In genomic region chr11:88739574-88740295, GRCm38 (mm10) we compare ENCODE assay signal across 16 mouse cellular contexts.
"Had no signal": no experiment of that assay in that cellular context is flagged by ENCODE, and none has a peak within 500 bp of the region (broad histone marks: within the 10 kb centered on the region; RNA-seq: fewer than 3 reads in every experiment).

No protein-coding gene starts in this region.

- H3K27ac ChIP-seq: limb, embryonic 15.5 days; liver, embryonic 12.5 days; macrophage; midbrain, embryonic 15.5 days; neural tube, embryonic 13.5 days; stomach, postnatal 0 days had no signal

- H3K9ac ChIP-seq: limb, embryonic 15.5 days; liver, embryonic 12.5 days; midbrain, embryonic 15.5 days; neural tube, embryonic 13.5 days had no signal

- DNase-seq: kidney, adult 8-10 months; kidney, postnatal 25 days; right cerebral cortex, adult 18-20 months; right cerebral cortex, postnatal 25 days; thymus, adult 18-20 months; thymus, postnatal 14 days had no signal

- H3K4me2 ChIP-seq: limb, embryonic 15.5 days; liver, embryonic 12.5 days; midbrain, embryonic 11.5 days; midbrain, embryonic 15.5 days; neural tube, embryonic 13.5 days had no signal

- H3K4me1 ChIP-seq: limb, embryonic 15.5 days; liver, embryonic 12.5 days; megakaryocyte, embryonic 14.5 days; midbrain, embryonic 15.5 days; neural tube, embryonic 13.5 days had no signal

- H3K36me3 ChIP-seq: limb, embryonic 15.5 days; liver, embryonic 12.5 days; midbrain, embryonic 15.5 days; neural tube, embryonic 13.5 days had no signal

- H3K27me3 ChIP-seq: limb, embryonic 15.5 days; liver, embryonic 12.5 days; midbrain, embryonic 15.5 days; neural tube, embryonic 13.5 days had no signal

- H3K9me3 ChIP-seq: limb, embryonic 15.5 days; liver, embryonic 12.5 days; midbrain, embryonic 15.5 days; neural tube, embryonic 13.5 days had no signal

- H3K4me3 ChIP-seq: limb, embryonic 15.5 days; liver, embryonic 12.5 days; megakaryocyte, embryonic 14.5 days; midbrain, embryonic 15.5 days; neural tube, embryonic 13.5 days had no signal

- ATAC-seq: inflammation-experienced regulatory T-cells, adult 6 months; intestine, postnatal 0 days; liver, embryonic 12.5 days; midbrain, embryonic 15.5 days had no signal
